Mouse (Mus musculus) kidney, adult 2 months (tissue): ENCODE measurements at regions not wholly inside any gene's neighbourhood (a gene's known extent, or its start where the extent isn't known, plus 50 kb on each side); places are given as distances from the start of the nearest gene placed in this dataset.

ENCODE experiments used
- CTCF ChIP-seq: fragments of 200-500 bp; conservative IDR thresholded peaks from 2 replicates; pipeline ENCODE4 v1.5.1; 2011; ENCODE audit warnings: low read depth, mild to moderate bottlenecking, control low read depth, low read length, moderate library complexity, mixed read lengths; ENCODE audit not compliant: insufficient read depth, insufficient read length
- POLR2A ChIP-seq: fragments of 200-500 bp; IDR thresholded peaks from one replicate; pipeline ENCODE4 v1.6.1; 2011; ENCODE audit warnings: low read depth, low read length, control low read depth

GRCm38 (mm10) chr3:50817361-50817760 is 373.9 kb upstream of the Slc7a11 start:
- TF ChIP-seq POLR2A = no peak
- no peak for TF ChIP-seq CTCF
